Mouse (Mus musculus): ENCODE measurements around the gene Extl1. TPM values are rescaled to one million over a fixed set of nuclear protein-coding genes. Genes with fewer than 3 reads are reported as not detected.
"Not testable (repeated sequence)": the region's sequence is repeated elsewhere in the genome, so short reads cannot be mapped to it uniquely, and the experiment has no call there.

Extl1 gene
- total and polyA plus RNA-seq, 3 experiments = 0.05 TPM; not detected in 2

DNA sequence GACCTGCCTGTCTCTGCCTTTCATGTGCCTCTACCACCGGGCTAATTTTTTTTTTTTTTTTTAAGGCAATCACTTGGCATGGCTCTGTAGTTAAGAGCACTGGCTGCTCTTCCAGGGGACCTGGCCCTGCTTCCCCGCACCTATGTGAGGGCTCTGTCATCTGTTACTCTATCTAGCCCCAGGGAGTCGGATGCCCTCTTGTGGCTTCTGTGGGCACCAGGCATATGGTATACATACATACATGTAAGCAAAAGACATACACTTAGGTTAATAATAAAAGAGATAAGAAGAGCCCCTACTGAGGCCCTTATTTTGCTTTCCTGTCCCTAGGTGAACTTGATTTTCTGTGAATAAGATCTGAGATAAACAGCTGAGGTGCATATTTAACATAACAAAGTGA lies 39.0 kb downstream of the Extl1 start:
- no peak for DNase-seq (ENCODE audit: low spot score)
- H3K36me3 ChIP-seq (replicated peaks) = peaks cover 49% of the 10 kb centered on the region

DNA sequence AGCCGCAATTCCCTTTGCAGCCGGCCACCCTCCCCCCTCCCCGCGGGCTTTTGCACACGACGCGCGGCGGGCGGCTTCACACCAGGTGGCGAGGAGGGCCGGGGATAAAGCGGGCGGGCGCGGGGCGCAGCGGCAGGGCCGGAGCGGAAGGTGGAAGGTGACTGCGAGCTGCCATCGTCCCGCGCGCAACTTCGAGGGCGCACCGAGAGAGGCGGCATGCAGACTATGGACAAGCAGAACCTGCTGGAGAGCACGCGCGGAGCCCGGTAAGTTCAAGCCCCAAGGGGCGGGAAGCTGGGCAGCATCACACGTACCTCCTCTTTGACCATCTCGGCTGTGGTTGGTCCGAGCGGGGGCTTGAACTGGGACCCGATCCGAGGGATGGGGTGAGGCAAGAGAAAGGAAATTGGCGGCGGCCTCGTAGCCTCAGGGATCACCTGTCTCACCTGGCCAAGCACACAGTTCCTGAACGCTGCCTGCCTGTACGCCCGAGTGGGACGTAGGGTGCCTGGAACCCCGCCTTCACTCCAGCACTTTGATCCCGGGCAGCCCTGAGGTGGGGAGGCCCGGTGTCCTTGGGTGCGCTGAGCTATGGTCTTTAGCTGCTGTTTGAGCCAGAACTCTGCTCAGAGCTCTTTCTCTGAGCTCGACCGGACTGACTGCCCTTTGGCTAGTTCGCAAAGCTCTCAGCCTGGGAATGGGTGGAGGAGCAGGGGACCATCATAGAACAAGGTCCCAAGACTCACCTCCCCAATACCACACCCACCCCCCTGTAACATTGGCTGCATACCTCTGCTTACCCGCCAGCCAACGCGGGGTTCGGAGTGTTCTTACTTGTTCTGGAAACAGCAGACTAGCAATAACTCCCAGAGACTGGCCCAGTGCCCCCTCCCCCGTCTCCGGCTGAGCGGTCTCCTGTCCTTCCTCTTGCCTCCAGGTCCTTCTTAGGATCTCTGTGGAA lies 40.3 kb downstream of the Extl1 start, which contains the start of gene Slc30a2:
Gene Slc30a2 (plus strand): TSS at position 111 of the 961 bp plus-strand sequence.
- peak; percentile 62 for DNase-seq (ENCODE audit: low spot score)
- peaks cover 58% of the 10 kb centered on the region for H3K4me1 ChIP-seq (ENCODE audit: insufficient read depth, low read depth, low read length)
- no peak for ATAC-seq (ENCODE audit: extremely low read depth, insufficient number of reproducible peaks, low FRiP score, poor library complexity, severe bottlenecking)
- H3K36me3 ChIP-seq (replicated peaks) = peaks cover 37% of the 10 kb centered on the region
- H3K9me3 ChIP-seq (replicated peaks) = peaks cover 19% of the 10 kb centered on the region
- TF ChIP-seq GATA2 (IDR thresholded peaks at IDR 0.05; ENCODE audit: borderline replicate concordance, low read depth, low read length) = no peak
- no peak for TF ChIP-seq CTCF (IDR thresholded peaks at IDR 0.05; ENCODE audit: low read depth, low read length)
- TF ChIP-seq GATA1 (IDR thresholded peaks at IDR 0.05; ENCODE audit: borderline replicate concordance, low read length) = no peak
- no peak for TF ChIP-seq TAL1 (conservative IDR thresholded peaks at IDR 0.05; ENCODE audit: low read depth, low read length)
- peak within 1 kb of the TSS; percentile 78 for H3K4me3 ChIP-seq (ENCODE audit: low read depth, low read length)
- no peaks in the 10 kb centered on the region for H3K27me3 ChIP-seq (ENCODE audit: insufficient read depth, low read length)

More for the DNA sequence above, 39.0 kb downstream of the Extl1 start:
- no peaks in the 10 kb centered on the region for H3K27me3 ChIP-seq (ENCODE audit: insufficient read depth, low read length)
- TF ChIP-seq CTCF (IDR thresholded peaks at IDR 0.05; ENCODE audit: low read depth, low read length) (no peak), POLR2AphosphoS5 (IDR thresholded peaks at IDR 0.05; ENCODE audit: insufficient replicate concordance, low read depth, low read length) (no peak), TAL1 (conservative IDR thresholded peaks at IDR 0.05; ENCODE audit: low read depth, low read length) (no peak), GATA1 (IDR thresholded peaks at IDR 0.05; ENCODE audit: borderline replicate concordance, low read length) (no peak), GATA2 (IDR thresholded peaks at IDR 0.05; ENCODE audit: borderline replicate concordance, low read depth, low read length) (no peak)
- peaks cover 60% of the 10 kb centered on the region for H3K4me1 ChIP-seq (ENCODE audit: insufficient read depth, low read depth, low read length)
- H3K4me3 ChIP-seq (ENCODE audit: low read depth, low read length) = no peak overlapping the region; the same call in 1 of the 2 replicates
- peaks cover 11% of the 10 kb centered on the region for H3K9me3 ChIP-seq (replicated peaks)
- ATAC-seq (ENCODE audit: extremely low read depth, insufficient number of reproducible peaks, low FRiP score, poor library complexity, severe bottlenecking) = no peak

DNA sequence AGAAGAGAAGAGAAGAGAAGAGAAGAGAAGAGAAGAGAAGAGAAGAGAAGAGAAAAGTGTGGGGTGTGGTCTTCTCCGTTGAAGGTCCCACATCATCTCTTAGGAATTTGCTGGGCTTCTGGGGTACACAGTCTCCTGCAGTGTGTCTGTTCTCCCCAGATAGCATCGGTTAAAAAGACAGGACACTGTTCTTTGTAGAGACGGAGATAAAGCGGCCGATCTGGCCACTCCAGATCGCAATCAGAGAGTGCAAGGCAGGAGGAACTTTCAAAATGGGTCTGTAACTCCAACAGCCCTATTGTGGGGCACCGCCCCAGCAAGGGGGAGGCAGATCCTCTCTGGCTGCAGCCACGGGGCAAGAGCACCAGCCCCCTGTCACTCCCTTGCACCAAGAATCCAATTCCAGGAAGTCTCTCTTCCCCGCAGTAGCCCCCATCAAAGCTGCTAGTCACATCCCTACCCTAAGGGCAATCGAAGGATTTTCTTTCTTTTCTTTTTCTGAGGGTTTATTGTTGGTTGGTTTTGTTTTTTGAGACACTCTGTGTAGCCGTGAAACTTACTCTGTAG lies 41.4 kb downstream of the Extl1 start:
- Histone ChIP-seq H3K27me3 (ENCODE audit: insufficient read depth, low read length) (no peaks in the 10 kb centered on the region), H3K4me3 (ENCODE audit: low read depth, low read length) (peak overlapping the region; percentile 78; the same call in 1 of the 2 replicates), H3K36me3 (replicated peaks) (peaks cover 26% of the 10 kb centered on the region), H3K9me3 (replicated peaks) (peaks cover 24% of the 10 kb centered on the region), H3K4me1 (ENCODE audit: insufficient read depth, low read depth, low read length) (peaks cover 49% of the 10 kb centered on the region)
- DNase-seq (ENCODE audit: low spot score) = peak; percentile 47
- ATAC-seq (ENCODE audit: extremely low read depth, insufficient number of reproducible peaks, low FRiP score, poor library complexity, severe bottlenecking) = peak; percentile 69
- peak; percentile 51 for TF ChIP-seq TAL1 (conservative IDR thresholded peaks at IDR 0.05; ENCODE audit: low read depth, low read length)
- TF ChIP-seq GATA2 (IDR thresholded peaks at IDR 0.05; ENCODE audit: borderline replicate concordance, low read depth, low read length) = no peak
- no peak for TF ChIP-seq CTCF (IDR thresholded peaks at IDR 0.05; ENCODE audit: low read depth, low read length)

DNA sequence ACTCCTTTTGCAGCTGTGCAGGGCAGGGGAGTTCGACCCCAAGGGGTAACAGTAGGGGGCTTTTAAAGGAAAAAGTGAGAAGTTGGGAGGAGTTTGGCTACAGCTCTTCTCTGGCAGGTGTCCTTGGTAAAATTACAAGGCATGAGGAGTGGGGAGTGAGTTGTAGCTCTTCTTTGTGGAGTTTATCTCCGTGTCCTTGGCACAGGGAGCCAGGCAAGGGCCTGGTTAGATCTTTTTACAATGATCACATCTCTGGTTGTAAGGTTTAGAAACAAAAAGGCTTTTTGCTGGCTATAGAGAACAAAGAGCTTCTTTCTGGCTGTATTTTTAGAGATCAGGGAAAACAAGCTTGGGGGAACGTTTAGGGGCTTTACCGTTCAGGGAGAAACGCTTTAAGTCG lies 42.4 kb downstream of the Extl1 start:
- not testable (repeated sequence) for ATAC-seq (ENCODE audit: extremely low read depth, insufficient number of reproducible peaks, low FRiP score, poor library complexity, severe bottlenecking); H3K4me3 ChIP-seq (ENCODE audit: low read depth, low read length); DNase-seq (ENCODE audit: low spot score); H3K27me3 ChIP-seq (ENCODE audit: insufficient read depth, low read length)
- H3K9me3 ChIP-seq (replicated peaks) = peaks cover 24% of the 10 kb centered on the region
- peaks cover 17% of the 10 kb centered on the region for H3K36me3 ChIP-seq (replicated peaks)
- H3K4me1 ChIP-seq (ENCODE audit: insufficient read depth, low read depth, low read length) = peaks cover 41% of the 10 kb centered on the region

DNA sequence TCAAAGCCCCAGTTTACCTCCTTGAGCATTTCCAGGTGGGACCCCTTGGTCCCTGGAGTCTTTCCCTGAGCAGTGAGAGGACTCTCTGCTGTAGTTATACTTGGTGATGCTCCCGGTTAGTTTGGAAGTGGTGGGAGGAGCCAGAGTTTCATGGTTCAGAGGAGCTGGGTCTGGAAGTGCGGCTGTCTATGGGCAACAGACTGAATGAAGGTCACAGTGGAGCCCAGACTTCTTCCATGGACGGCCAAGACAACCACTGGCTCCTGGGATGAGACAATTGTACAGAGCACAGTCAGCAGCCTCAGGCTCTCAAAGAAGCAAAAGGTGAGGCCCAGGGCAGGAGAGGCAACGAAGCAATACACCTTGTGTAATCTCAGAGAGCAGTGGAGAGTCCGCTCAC lies 53.4 kb downstream of the Extl1 start:
- H3K4me1 ChIP-seq (ENCODE audit: insufficient read depth, low read depth, low read length) = peaks cover 32% of the 10 kb centered on the region
- no peaks in the 10 kb centered on the region for H3K9me3 ChIP-seq (replicated peaks)
- H3K36me3 ChIP-seq (replicated peaks) = no peaks in the 10 kb centered on the region
- no peak for ATAC-seq (ENCODE audit: extremely low read depth, insufficient number of reproducible peaks, low FRiP score, poor library complexity, severe bottlenecking)
- H3K27me3 ChIP-seq (ENCODE audit: insufficient read depth, low read length) = 0 out of 2 replicates have a peak, but pooled peaks cover 2% of the 10 kb centered on the region
- H3K4me3 ChIP-seq (ENCODE audit: low read depth, low read length) = no peak overlapping the region
- DNase-seq (ENCODE audit: low spot score) = no peak
- no peak for TF ChIP-seq GATA1 (IDR thresholded peaks at IDR 0.05; ENCODE audit: borderline replicate concordance, low read length)
- TF ChIP-seq CTCF (IDR thresholded peaks at IDR 0.05; ENCODE audit: low read depth, low read length) = no peak
- TF ChIP-seq TAL1 (conservative IDR thresholded peaks at IDR 0.05; ENCODE audit: low read depth, low read length) = no peak
- no peak for TF ChIP-seq POLR2AphosphoS5 (IDR thresholded peaks at IDR 0.05; ENCODE audit: insufficient replicate concordance, low read depth, low read length)
- TF ChIP-seq GATA2 (IDR thresholded peaks at IDR 0.05; ENCODE audit: borderline replicate concordance, low read depth, low read length) = no peak

DNA sequence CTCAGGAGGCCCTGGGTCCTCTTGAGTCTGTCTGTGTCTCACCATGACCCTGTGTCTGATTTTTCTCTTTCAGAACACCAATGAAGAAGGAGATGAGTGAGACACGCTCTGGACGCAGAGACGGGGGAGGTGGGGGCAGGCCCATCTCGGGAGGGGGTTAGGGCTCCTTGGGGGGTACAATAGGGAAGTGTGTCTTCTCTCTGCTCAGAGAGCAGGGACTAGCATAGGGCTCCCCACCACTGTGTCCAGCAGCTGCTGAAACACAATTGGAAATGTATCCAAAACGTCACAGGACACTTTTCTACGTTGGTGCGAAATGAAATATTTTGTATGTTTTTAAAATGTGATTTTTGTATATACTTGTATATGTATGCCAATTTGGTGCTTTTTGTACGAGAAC lies 54.8 kb downstream of the Extl1 start:
- TF ChIP-seq GATA1 (IDR thresholded peaks at IDR 0.05; ENCODE audit: borderline replicate concordance, low read length) (no peak), TAL1 (conservative IDR thresholded peaks at IDR 0.05; ENCODE audit: low read depth, low read length) (0 out of 2 replicates have a peak, but pooled peaks have one; percentile 21)
- H3K9me3 ChIP-seq (replicated peaks) = no peaks in the 10 kb centered on the region
- no peak overlapping the region for H3K4me3 ChIP-seq (ENCODE audit: low read depth, low read length)
- H3K27me3 ChIP-seq (ENCODE audit: insufficient read depth, low read length) = 0 out of 2 replicates have a peak, but pooled peaks cover 2% of the 10 kb centered on the region
- no peaks in the 10 kb centered on the region for H3K36me3 ChIP-seq (replicated peaks)
- DNase-seq (ENCODE audit: low spot score) (peak; percentile 17), ATAC-seq (ENCODE audit: extremely low read depth, insufficient number of reproducible peaks, low FRiP score, poor library complexity, severe bottlenecking) (no peak)
- peaks cover 32% of the 10 kb centered on the region for H3K4me1 ChIP-seq (ENCODE audit: insufficient read depth, low read depth, low read length)
